Mouse (Mus musculus): ENCODE data around the gene Bst1. TPM values are rescaled to one million over a fixed set of nuclear protein-coding genes. Genes with fewer than 3 reads are reported as not detected.
A peak's percentile ranks its signal among the peaks of the same experiment; 100 is the strongest.

The Bst1 gene
- not detected in 2 replicates for total RNA-seq (2012; rRNA removed)
- polyA plus RNA-seq (2012; ENCODE audit: insufficient read depth in 1 of 2, insufficient read length in 2 of 2, low read depth in 1 of 2, low replicate concordance in 2 of 2, missing spikeins in 1 of 2): not detected

DNA sequence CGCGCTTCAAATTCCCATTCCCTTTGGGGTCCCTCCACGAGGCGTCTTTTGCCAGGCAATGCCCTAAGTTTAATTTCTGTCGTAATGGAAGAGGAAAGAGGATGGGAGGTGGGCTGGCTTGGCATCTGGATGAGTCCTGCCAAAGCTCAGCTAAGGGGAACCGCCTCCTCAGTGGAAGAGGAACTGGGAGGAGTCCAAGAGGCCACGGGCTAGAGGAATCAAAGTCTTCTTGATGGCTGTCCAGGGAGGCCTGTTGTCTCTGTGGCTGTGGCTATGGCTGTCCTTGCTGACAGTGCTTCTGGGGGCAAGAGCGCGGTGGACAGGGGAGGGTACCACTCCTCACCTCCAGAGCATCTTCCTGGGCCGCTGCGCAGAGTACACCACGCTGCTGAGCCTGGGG is at the start of gene Bst1:
Bst1 (plus strand) TSS at position 191 of the 400 bp plus-strand sequence.
- no peaks in the 10 kb centered on the region for H3K4me1 ChIP-seq (ENCODE audit: control insufficient read depth in 1 of 2, insufficient read depth in 2 of 2, low read length in 2 of 2)
- TF ChIP-seq MYB (IDR thresholded peaks at IDR 0.05; ENCODE audit: low read depth, low read length): no peak
- TF ChIP-seq EP300 (IDR thresholded peaks at IDR 0.05; ENCODE audit: low read depth in 1 of 2, low read length in 2 of 2): no peak
- no peak for TF ChIP-seq MEF2A (IDR thresholded peaks at IDR 0.05; ENCODE audit: extremely low read depth, insufficient replicate concordance, low read depth, low read length, poor library complexity, severe bottlenecking)
- TF ChIP-seq RAD21 (IDR thresholded peaks at IDR 0.05; ENCODE audit: low read depth, low read length): no peak
- no peak for TF ChIP-seq POLR2A (IDR thresholded peaks at IDR 0.05; ENCODE audit: control insufficient read depth in 1 of 2, insufficient read depth in 1 of 2, low read depth in 1 of 2, low read length in 2 of 2, poor library complexity in 1 of 2)
- TF ChIP-seq KAT2A (conservative IDR thresholded peaks at IDR 0.05; ENCODE audit: low read depth, low read length): no peak
- TF ChIP-seq GABPA (IDR thresholded peaks at IDR 0.05; ENCODE audit: low read depth, low read length): no peak
- TF ChIP-seq ETS1 (IDR thresholded peaks at IDR 0.05; ENCODE audit: low read depth, low read length): no peak
- no peak for TF ChIP-seq POLR2AphosphoS2 (IDR thresholded peaks at IDR 0.05; ENCODE audit: low read length)
- TF ChIP-seq E2F4 (IDR thresholded peaks at IDR 0.05; ENCODE audit: borderline replicate concordance, low read depth, low read length): no peak
- no peak for TF ChIP-seq BHLHE40 (IDR thresholded peaks at IDR 0.05; ENCODE audit: borderline replicate concordance, low read depth, low read length)
- no peak for TF ChIP-seq NELFE (IDR thresholded peaks at IDR 0.05; ENCODE audit: low read depth, low read length)
- TF ChIP-seq USF2 (IDR thresholded peaks at IDR 0.05; ENCODE audit: borderline replicate concordance in 1 of 2, insufficient read depth in 1 of 2, low read depth in 1 of 2, low read length in 2 of 2): no peak
- TF ChIP-seq GATA1 (IDR thresholded peaks at IDR 0.05; ENCODE audit: low read depth, low read length): no peak
- no peak for DNase-seq (ENCODE audit: low read depth, low spot score)
- no peaks in the 10 kb centered on the region for H3K9me3 ChIP-seq (replicated peaks; ENCODE audit: insufficient read depth, low read length)
- H3K27ac ChIP-seq (ENCODE audit: control insufficient read depth, low read depth, low read length): no peak within 1 kb of the TSS
- H3K9ac ChIP-seq (ENCODE audit: control insufficient read depth, low read depth, low read length, poor library complexity, severe bottlenecking): no peak within 1 kb of the TSS
- no peak within 1 kb of the TSS for H3K4me3 ChIP-seq (ENCODE audit: control insufficient read depth in 1 of 2, insufficient read depth in 1 of 2, low read depth in 2 of 2, low read length in 2 of 2)
- peaks cover 2 to 10% of the 10 kb centered on the region in 2 experiments; a peak in 3 of 4 replicates for H3K27me3 ChIP-seq (ENCODE audit: control insufficient read depth in 1 of 2, insufficient read depth in 2 of 2, low read length in 2 of 2)
- H3K36me3 ChIP-seq (ENCODE audit: control insufficient read depth in 1 of 2, insufficient read depth in 2 of 2, low read length in 2 of 2): no peaks in the 10 kb centered on the region
- no peaks in the 10 kb centered on the region for H3K79me2 ChIP-seq (ENCODE audit: control insufficient read depth, insufficient read depth, low read length, poor library complexity)

DNA sequence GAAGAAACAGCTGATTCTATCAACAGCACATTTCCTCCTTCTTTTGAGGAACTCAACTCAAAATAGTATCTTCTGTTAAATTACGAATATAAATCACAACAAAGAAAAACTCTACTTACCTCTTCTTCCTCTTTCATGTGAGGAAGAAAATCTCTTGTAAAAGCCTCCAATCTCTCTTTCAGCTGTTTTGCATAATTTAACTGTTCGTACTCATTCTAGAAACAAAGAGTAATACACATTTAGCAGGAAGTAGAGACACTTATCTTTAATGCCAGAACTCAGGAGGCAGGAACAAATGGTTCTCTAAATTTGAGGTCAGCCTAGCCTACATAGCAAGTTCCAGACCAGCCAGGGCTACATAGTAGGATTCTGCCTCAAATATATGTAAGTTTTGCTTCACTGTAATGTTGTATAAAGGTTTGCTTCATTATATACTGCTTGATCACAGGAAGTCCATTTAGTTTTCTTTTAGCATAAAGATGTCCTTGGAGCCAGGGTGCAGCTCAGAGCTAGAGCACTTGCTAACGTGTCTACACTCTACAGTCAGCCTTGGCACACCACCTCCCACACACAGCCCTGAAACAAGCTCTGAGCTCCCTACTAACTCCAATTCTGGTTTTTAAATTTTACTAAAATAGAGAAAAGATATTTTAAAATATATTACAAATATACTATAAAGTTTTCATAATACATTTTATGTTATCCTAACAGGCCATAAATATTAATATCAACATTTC is 47.9 kb upstream of the Bst1 start:
- Histone ChIP-seq H3K4me1 (ENCODE audit: control insufficient read depth in 1 of 2, insufficient read depth in 2 of 2, low read length in 2 of 2) (peaks cover 0 to 8% of the 10 kb centered on the region in 2 experiments; a peak in 1 of 4 replicates), H3K9ac (ENCODE audit: control insufficient read depth, low read depth, low read length, poor library complexity, severe bottlenecking) (no peak overlapping the region), H3K9me3 (replicated peaks; ENCODE audit: insufficient read depth, low read length) (no peaks in the 10 kb centered on the region), H3K36me3 (ENCODE audit: control insufficient read depth in 1 of 2, insufficient read depth in 2 of 2, low read length in 2 of 2) (peaks cover 27 to 32% of the 10 kb centered on the region in 2 experiments), H3K4me3 (ENCODE audit: control insufficient read depth in 1 of 2, insufficient read depth in 1 of 2, low read depth in 2 of 2, low read length in 2 of 2) (no peak overlapping the region), H3K27me3 (ENCODE audit: control insufficient read depth in 1 of 2, insufficient read depth in 2 of 2, low read length in 2 of 2) (no peaks in the 10 kb centered on the region), H3K79me2 (ENCODE audit: control insufficient read depth, insufficient read depth, low read length, poor library complexity) (peaks cover 11% of the 10 kb centered on the region), H3K27ac (ENCODE audit: control insufficient read depth, low read depth, low read length) (no peak overlapping the region)
- TF ChIP-seq SIN3A (IDR thresholded peaks at IDR 0.05; ENCODE audit: low read length) (peak; percentile 68), POLR2AphosphoS2 (IDR thresholded peaks at IDR 0.05; ENCODE audit: low read length) (no peak), MAFK (IDR thresholded peaks at IDR 0.05; ENCODE audit: borderline replicate concordance, low read depth, low read length) (no peak), ELF1 (IDR thresholded peaks at IDR 0.05; ENCODE audit: low read depth, low read length) (no peak), RCOR1 (IDR thresholded peaks at IDR 0.05; ENCODE audit: low read depth, low read length) (peak; percentile 99), ETS1 (IDR thresholded peaks at IDR 0.05; ENCODE audit: low read depth, low read length) (peak; percentile 74), GATA1 (IDR thresholded peaks at IDR 0.05; ENCODE audit: low read depth, low read length) (peak; percentile 76), ZMIZ1 (IDR thresholded peaks at IDR 0.05; ENCODE audit: low read depth, low read length) (no peak), TAL1 (IDR thresholded peaks at IDR 0.05; ENCODE audit: low read length) (peak; percentile 85), EP300 (IDR thresholded peaks at IDR 0.05; ENCODE audit: low read depth in 1 of 2, low read length in 2 of 2) (peak; percentile 73 to 75), HCFC1 (IDR thresholded peaks at IDR 0.05; ENCODE audit: low read depth, low read length) (no peak), TCF12 (IDR thresholded peaks at IDR 0.05; ENCODE audit: low read depth, low read length) (peak; percentile 54; the same call in 1 of the 2 replicates)
- peak; percentile 78 for DNase-seq (ENCODE audit: low read depth, low spot score)
